Mouse (Mus musculus): Measurements from ENCODE around the gene Zfp1. TPM values are rescaled to one million over a fixed set of nuclear protein-coding genes. Genes with fewer than 3 reads are reported as not detected.
A peak's percentile ranks its signal among the peaks of the same experiment; 100 is the strongest.

The Zfp1 gene
- total RNA-seq, 1 experiment, result 18.7 TPM

GRCm38 (mm10) chr8:111622104-111622503, 21.1 kb upstream of the Zfp1 start:
- peak; percentile 69 for DNase-seq (ENCODE audit: low read depth, low spot score)
- Histone ChIP-seq H3K36me3 (ENCODE audit: control insufficient read depth, insufficient read depth, low read length, poor library complexity, severe bottlenecking) (peaks cover 11% of the 10 kb centered on the region; the same call in 1 of the 2 replicates), H3K9me3 (ENCODE audit: control insufficient read depth, insufficient read depth, low read depth, low read length) (no peaks in the 10 kb centered on the region), H3K9ac (ENCODE audit: insufficient read depth, low read depth, low read length, poor library complexity, severe bottlenecking) (no peak overlapping the region; the same call in 1 of the 2 replicates), H3K4me1 (ENCODE audit: control insufficient read depth in 2 of 2, insufficient read depth in 2 of 2, low read length in 2 of 2, poor library complexity in 1 of 2) (peaks cover 3 to 38% of the 10 kb centered on the region in 2 experiments; a peak in 3 of 4 replicates), H3K27ac (ENCODE audit: insufficient read depth, low read depth, low read length, poor library complexity, severe bottlenecking) (peak overlapping the region; percentile 8; the same call in 1 of the 2 replicates), H3K4me3 (ENCODE audit: insufficient read depth in 1 of 2, low read depth in 1 of 2, low read length in 2 of 2, poor library complexity in 1 of 2, severe bottlenecking in 1 of 2) (peak overlapping the region in 1 of 2 experiments; percentile 20; a peak in 1 of 4 replicates)
- in situ Hi-C loops (cut with MboI; ENCODE audit: low sequenced_read_pairs in 2 of 2, unreplicated experiment in 2 of 2), result no loop called here
- TF ChIP-seq CHD2 (IDR thresholded peaks at IDR 0.05; ENCODE audit: low read depth, low read length) (no peak), ZNF384 (IDR thresholded peaks at IDR 0.05; ENCODE audit: low read depth, low read length) (no peak), HCFC1 (IDR thresholded peaks at IDR 0.05; ENCODE audit: borderline replicate concordance, insufficient read depth, low read length) (no peak), MAFK (IDR thresholded peaks at IDR 0.05; ENCODE audit: insufficient read depth, low read depth, low read length) (no peak), ZC3H11A (IDR thresholded peaks at IDR 0.05; ENCODE audit: borderline replicate concordance, low read depth, low read length) (no peak)

DNA sequence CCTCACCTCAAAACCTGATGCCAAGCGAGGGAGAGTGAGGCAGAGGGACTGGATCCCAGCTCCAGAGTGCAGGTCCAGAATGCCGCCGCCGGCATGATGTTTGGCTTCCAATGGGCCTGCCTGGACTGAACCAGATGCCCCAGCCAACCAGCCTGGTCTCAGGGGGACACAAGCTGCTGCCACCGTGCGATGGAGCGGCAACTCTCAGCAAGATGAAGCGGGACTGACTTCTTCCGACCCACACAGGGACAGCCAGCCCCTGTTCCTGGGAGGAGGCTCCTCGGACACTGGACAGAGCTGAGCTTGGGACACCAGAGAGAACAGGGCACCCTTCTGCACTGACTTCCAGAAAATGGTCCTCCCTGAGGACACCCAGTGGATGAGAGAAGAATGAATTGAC, 20.6 kb upstream of the Zfp1 start:
- peaks cover 3 to 42% of the 10 kb centered on the region in 2 experiments; a peak in 3 of 4 replicates for H3K4me1 ChIP-seq (ENCODE audit: control insufficient read depth in 2 of 2, insufficient read depth in 2 of 2, low read length in 2 of 2, poor library complexity in 1 of 2)
- no peak for DNase-seq (ENCODE audit: low read depth, low spot score)
- in situ Hi-C loops (cut with MboI; ENCODE audit: low sequenced_read_pairs in 2 of 2, unreplicated experiment in 2 of 2), result no loop called here
- H3K4me3 ChIP-seq (ENCODE audit: insufficient read depth in 1 of 2, low read depth in 1 of 2, low read length in 2 of 2, poor library complexity in 1 of 2, severe bottlenecking in 1 of 2), result peak overlapping the region; percentile 20 to 46; a peak in 3 of 4 replicates
- no peak for TF ChIP-seq ZNF384 (IDR thresholded peaks at IDR 0.05; ENCODE audit: low read depth, low read length)
- peak overlapping the region; percentile 51; the same call in 1 of the 2 replicates for H3K9ac ChIP-seq (ENCODE audit: insufficient read depth, low read depth, low read length, poor library complexity, severe bottlenecking)
- H3K27ac ChIP-seq (ENCODE audit: insufficient read depth, low read depth, low read length, poor library complexity, severe bottlenecking), result peak overlapping the region; percentile 80; the same call in 1 of the 2 replicates
- no peaks in the 10 kb centered on the region for H3K9me3 ChIP-seq (ENCODE audit: control insufficient read depth, insufficient read depth, low read depth, low read length)
- H3K36me3 ChIP-seq (ENCODE audit: control insufficient read depth, insufficient read depth, low read length, poor library complexity, severe bottlenecking), result peaks cover 11% of the 10 kb centered on the region; the same call in 1 of the 2 replicates

DNA sequence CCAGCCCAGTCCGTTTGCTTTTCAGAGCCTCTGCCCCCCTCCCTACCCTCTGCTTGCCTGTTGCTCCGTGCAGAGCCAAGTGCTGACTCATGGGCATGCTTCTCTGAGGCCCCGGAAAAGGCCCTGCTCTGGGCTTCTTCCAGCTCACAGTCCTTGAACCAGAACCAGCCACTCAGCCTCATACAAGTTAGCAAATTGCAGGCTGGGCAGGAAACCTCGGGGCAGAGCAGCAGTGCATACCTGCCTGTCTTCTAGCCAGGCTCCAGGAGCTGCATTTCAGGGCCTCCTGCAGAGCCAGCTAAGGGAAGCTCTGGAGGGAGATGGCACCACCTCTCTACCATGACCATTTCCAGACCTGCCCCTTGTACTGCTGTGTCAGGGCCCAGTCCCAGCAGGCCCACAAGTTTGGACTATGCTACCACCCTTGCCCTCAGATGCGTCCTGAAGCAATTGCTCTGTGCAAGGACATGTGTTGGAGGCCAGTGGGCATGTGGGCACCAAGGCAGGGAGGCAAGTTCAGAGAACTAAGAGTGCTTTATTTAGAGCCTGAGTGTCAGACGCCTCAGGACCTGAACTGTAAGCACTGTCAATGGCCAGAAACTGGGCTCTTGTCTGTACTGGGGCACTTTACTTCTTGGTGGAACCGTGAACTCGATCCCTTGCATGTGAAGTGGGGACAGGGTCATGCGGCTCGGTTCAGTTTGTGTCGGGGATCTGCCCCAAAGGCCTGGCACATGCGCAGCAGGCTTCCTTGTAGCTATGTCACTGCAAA, 18.9 kb upstream of the Zfp1 start:
- peaks cover 8% of the 10 kb centered on the region; the same call in 1 of the 2 replicates for H3K36me3 ChIP-seq (ENCODE audit: control insufficient read depth, insufficient read depth, low read length, poor library complexity, severe bottlenecking)
- no peaks in the 10 kb centered on the region for H3K9me3 ChIP-seq (ENCODE audit: control insufficient read depth, insufficient read depth, low read depth, low read length)
- DNase-seq (ENCODE audit: low read depth, low spot score), result no peak
- no peak overlapping the region for H3K9ac ChIP-seq (ENCODE audit: insufficient read depth, low read depth, low read length, poor library complexity, severe bottlenecking)
- in situ Hi-C loops (cut with MboI; ENCODE audit: low sequenced_read_pairs in 2 of 2, unreplicated experiment in 2 of 2), result no loop called here
- H3K4me1 ChIP-seq (ENCODE audit: control insufficient read depth in 2 of 2, insufficient read depth in 2 of 2, low read length in 2 of 2, poor library complexity in 1 of 2), result peaks cover 3 to 43% of the 10 kb centered on the region in 2 experiments; a peak in 3 of 4 replicates
- no peak overlapping the region; a peak in 1 of 4 replicates for H3K4me3 ChIP-seq (ENCODE audit: insufficient read depth in 1 of 2, low read depth in 1 of 2, low read length in 2 of 2, poor library complexity in 1 of 2, severe bottlenecking in 1 of 2)
- TF ChIP-seq HCFC1 (IDR thresholded peaks at IDR 0.05; ENCODE audit: borderline replicate concordance, insufficient read depth, low read length), result no peak
- TF ChIP-seq MAFK (IDR thresholded peaks at IDR 0.05; ENCODE audit: insufficient read depth, low read depth, low read length), result no peak
- no peak for TF ChIP-seq ZNF384 (IDR thresholded peaks at IDR 0.05; ENCODE audit: low read depth, low read length)
- no peak for TF ChIP-seq CHD2 (IDR thresholded peaks at IDR 0.05; ENCODE audit: low read depth, low read length)
- TF ChIP-seq ZC3H11A (IDR thresholded peaks at IDR 0.05; ENCODE audit: borderline replicate concordance, low read depth, low read length), result no peak
- H3K27ac ChIP-seq (ENCODE audit: insufficient read depth, low read depth, low read length, poor library complexity, severe bottlenecking), result no peak overlapping the region

GRCm38 (mm10) chr8:111624853-111625221, 18.4 kb upstream of the Zfp1 start:
- Histone ChIP-seq H3K4me3 (ENCODE audit: insufficient read depth in 1 of 2, low read depth in 1 of 2, low read length in 2 of 2, poor library complexity in 1 of 2, severe bottlenecking in 1 of 2) (no peak overlapping the region; a peak in 2 of 4 replicates), H3K27ac (ENCODE audit: insufficient read depth, low read depth, low read length, poor library complexity, severe bottlenecking) (no peak overlapping the region), H3K36me3 (ENCODE audit: control insufficient read depth, insufficient read depth, low read length, poor library complexity, severe bottlenecking) (peaks cover 6% of the 10 kb centered on the region; the same call in 1 of the 2 replicates), H3K9ac (ENCODE audit: insufficient read depth, low read depth, low read length, poor library complexity, severe bottlenecking) (no peak overlapping the region), H3K4me1 (ENCODE audit: control insufficient read depth in 2 of 2, insufficient read depth in 2 of 2, low read length in 2 of 2, poor library complexity in 1 of 2) (peaks cover 3 to 44% of the 10 kb centered on the region in 2 experiments; a peak in 3 of 4 replicates), H3K9me3 (ENCODE audit: control insufficient read depth, insufficient read depth, low read depth, low read length) (no peaks in the 10 kb centered on the region)
- TF ChIP-seq CHD2 (IDR thresholded peaks at IDR 0.05; ENCODE audit: low read depth, low read length) (no peak), HCFC1 (IDR thresholded peaks at IDR 0.05; ENCODE audit: borderline replicate concordance, insufficient read depth, low read length) (no peak), ZNF384 (IDR thresholded peaks at IDR 0.05; ENCODE audit: low read depth, low read length) (no peak), MAFK (IDR thresholded peaks at IDR 0.05; ENCODE audit: insufficient read depth, low read depth, low read length) (no peak), ZC3H11A (IDR thresholded peaks at IDR 0.05; ENCODE audit: borderline replicate concordance, low read depth, low read length) (no peak)
- in situ Hi-C loops (cut with MboI; ENCODE audit: low sequenced_read_pairs in 2 of 2, unreplicated experiment in 2 of 2), result no loop called here
- DNase-seq (ENCODE audit: low read depth, low spot score), result no peak
